Mouse (Mus musculus): ENCODE results near the gene Ctsc. TPM values are rescaled to one million over a fixed set of nuclear protein-coding genes. Genes with fewer than 3 reads are reported as not detected.

The Ctsc gene
- total RNA-seq, 2 experiments from 2014 or later, result 45.5 to 65.4 TPM

- ATAC-seq (replicated peaks; ENCODE audit: low FRiP score, poor library complexity, severe bottlenecking), result no peak
These were observed 14.2 kb downstream of the Ctsc start for GRCm38 (mm10) chr7:88292044-88292443.

GRCm38 (mm10) chr7:88293907-88294306, 16.0 kb downstream of the Ctsc start:
- no peak for ATAC-seq (replicated peaks; ENCODE audit: low FRiP score, poor library complexity, severe bottlenecking)

GRCm38 (mm10) chr7:88295989-88296388, 18.1 kb downstream of the Ctsc start:
- no peak for ATAC-seq (replicated peaks; ENCODE audit: low FRiP score, poor library complexity, severe bottlenecking)

- no peak for ATAC-seq (replicated peaks; ENCODE audit: low FRiP score, poor library complexity, severe bottlenecking)
These were observed 19.0 kb downstream of the Ctsc start for GRCm38 (mm10) chr7:88296932-88297331.

GRCm38 (mm10) chr7:88305750-88306149, 27.9 kb downstream of the Ctsc start:
- ATAC-seq (replicated peaks; ENCODE audit: low FRiP score, poor library complexity, severe bottlenecking), result no peak

- no peak for ATAC-seq (replicated peaks; ENCODE audit: low FRiP score, poor library complexity, severe bottlenecking)
These were observed 28.8 kb downstream of the Ctsc start for GRCm38 (mm10) chr7:88306725-88307124.

- no peak for ATAC-seq (replicated peaks; ENCODE audit: low FRiP score, poor library complexity, severe bottlenecking)
These were observed 32.7 kb downstream of the Ctsc start for GRCm38 (mm10) chr7:88310398-88311180.

- no peak for ATAC-seq (replicated peaks; ENCODE audit: low FRiP score, poor library complexity, severe bottlenecking)
These were observed 38.5 kb downstream of the Ctsc start for GRCm38 (mm10) chr7:88316408-88316807.

- ATAC-seq (replicated peaks; ENCODE audit: low FRiP score, poor library complexity, severe bottlenecking), result no peak
These were observed 40.6 kb downstream of the Ctsc start for GRCm38 (mm10) chr7:88318474-88318873.

- no peak for ATAC-seq (replicated peaks; ENCODE audit: low FRiP score, poor library complexity, severe bottlenecking)
These were observed 41.0 kb downstream of the Ctsc start for GRCm38 (mm10) chr7:88318904-88319303.

GRCm38 (mm10) chr7:88319414-88320140, 41.7 kb downstream of the Ctsc start:
- no peak for ATAC-seq (replicated peaks; ENCODE audit: low FRiP score, poor library complexity, severe bottlenecking)

GRCm38 (mm10) chr7:88320628-88321336, 42.9 kb downstream of the Ctsc start:
- no peak for ATAC-seq (replicated peaks; ENCODE audit: low FRiP score, poor library complexity, severe bottlenecking)

- ATAC-seq (replicated peaks; ENCODE audit: low FRiP score, poor library complexity, severe bottlenecking), result no peak
These were observed 44.5 kb downstream of the Ctsc start for GRCm38 (mm10) chr7:88322431-88322830.

- no peak for ATAC-seq (replicated peaks; ENCODE audit: low FRiP score, poor library complexity, severe bottlenecking)
These were observed 49.6 kb downstream of the Ctsc start for GRCm38 (mm10) chr7:88327495-88327894.

- no peak for ATAC-seq (replicated peaks; ENCODE audit: low FRiP score, poor library complexity, severe bottlenecking)
These were observed 65.9 kb downstream of the Ctsc start for GRCm38 (mm10) chr7:88343828-88344227.

- no peak for ATAC-seq (replicated peaks; ENCODE audit: low FRiP score, poor library complexity, severe bottlenecking)
These were observed 68.2 kb downstream of the Ctsc start for GRCm38 (mm10) chr7:88346035-88346434.

- ATAC-seq (replicated peaks; ENCODE audit: low FRiP score, poor library complexity, severe bottlenecking), result no peak
These were observed 79.2 kb downstream of the Ctsc start for GRCm38 (mm10) chr7:88356871-88357776.

GRCm38 (mm10) chr7:88358042-88358878, 80.4 kb downstream of the Ctsc start:
- ATAC-seq (replicated peaks; ENCODE audit: low FRiP score, poor library complexity, severe bottlenecking), result no peak

Data from erythroblast, adult 5-6 weeks (primary cell).